Mouse (Mus musculus) hindbrain, embryonic 13.5 days (tissue): ENCODE measurements at regions not wholly inside any gene's neighbourhood (a gene's known extent, or its start where the extent isn't known, plus 50 kb on each side); places are given as distances from the start of the nearest gene placed in this dataset.

Experiments used
- ATAC-seq: fragments of 200-750 bp; cut with Nextera tagmentation; 2 replicates; pipeline ENCODE4 v1.8.0; 2017; ENCODE audit warnings: moderate TSS enrichment; ENCODE audit not compliant: low FRiP score
- H3K27ac ChIP-seq: fragments of 300-500 bp; sonication (generic); 2 replicates; pipeline ENCODE4 v1.5.1; 2015; ENCODE audit warnings: inconsistent platforms, mild to moderate bottlenecking, moderate library complexity
- H3K27me3 ChIP-seq: fragments of 300-500 bp; sonication (generic); 2 replicates; pipeline ENCODE4 v1.6.1; 2015; ENCODE audit warnings: mild to moderate bottlenecking, inconsistent platforms
- H3K36me3 ChIP-seq: fragments of 300-500 bp; sonication (generic); 2 replicates; pipeline ENCODE4 v1.6.1; 2015; ENCODE audit warnings: mild to moderate bottlenecking, inconsistent platforms
- H3K4me1 ChIP-seq: fragments of 300-500 bp; sonication (generic); replicated peaks from 2 replicates; pipeline ENCODE4 v1.6.1; 2015; ENCODE audit warnings: inconsistent platforms
- H3K4me2 ChIP-seq: fragments of 300-500 bp; sonication (generic); 2 replicates; pipeline ENCODE4 v1.6.1; 2015; ENCODE audit warnings: inconsistent platforms, mild to moderate bottlenecking, moderate library complexity
- H3K4me3 ChIP-seq: fragments of 300-500 bp; sonication (generic); 2 replicates; pipeline ENCODE4 v1.5.1; 2015; ENCODE audit warnings: mild to moderate bottlenecking, inconsistent platforms
- H3K9ac ChIP-seq: fragments of 300-500 bp; sonication (generic); 2 replicates; pipeline ENCODE4 v1.6.1; 2015; ENCODE audit warnings: mild to moderate bottlenecking, inconsistent platforms
- H3K9me3 ChIP-seq: fragments of 300-500 bp; sonication (generic); 2 replicates; pipeline ENCODE4 v1.6.1; 2016; ENCODE audit warnings: inconsistent platforms
- WGBS: fragments of 180-500 bp; shearing (Covaris S2); methylation state at CpG from one replicate; pipeline ENCODE4 v1.1.7; 2015; 5-methylcytosine and 5-hydroxymethylcytosine counted together

DNA sequence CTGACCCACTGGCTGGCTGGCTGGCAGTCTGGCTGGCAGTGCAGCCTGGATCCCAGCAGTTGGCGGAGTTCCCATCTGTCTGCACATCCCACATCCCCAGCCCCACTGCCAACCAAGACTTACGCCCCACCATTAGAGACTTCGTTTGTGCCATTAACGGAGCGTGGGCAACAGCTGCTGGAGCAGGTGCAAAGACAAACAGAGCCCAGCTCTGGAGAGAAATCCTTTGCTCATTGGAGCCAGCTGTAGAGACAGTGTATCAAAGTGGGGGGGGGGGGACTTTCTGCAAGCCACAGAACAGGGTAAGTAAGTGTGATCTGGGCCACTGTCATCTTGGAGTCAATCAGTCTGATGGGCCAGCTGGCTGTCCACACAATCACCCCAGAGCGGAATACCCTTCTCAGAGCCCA lies 52.3 kb downstream of the Rplp1 start:
- ATAC-seq = peak; percentile 78
- Histone ChIP-seq H3K4me2 (no peak overlapping the region), H3K4me3 (no peak overlapping the region), H3K4me1 (peaks cover 13% of the 10 kb centered on the region), H3K36me3 (no peaks in the 10 kb centered on the region), H3K27me3 (no peaks in the 10 kb centered on the region), H3K27ac (peak overlapping the region; percentile 44; the same call in 1 of the 2 replicates), H3K9me3 (no peaks in the 10 kb centered on the region), H3K9ac (no peak overlapping the region)
- 59% methylated on average over 6 of the region's 6 CpGs for WGBS

- no peaks in the 10 kb centered on the region for H3K9me3 ChIP-seq
- no peak overlapping the region for H3K27ac ChIP-seq
- H3K4me2 ChIP-seq = no peak overlapping the region
- ATAC-seq = no peak
- H3K36me3 ChIP-seq = no peaks in the 10 kb centered on the region
- H3K4me3 ChIP-seq = no peak overlapping the region
- H3K4me1 ChIP-seq = peaks cover 17% of the 10 kb centered on the region
- no peak overlapping the region for H3K9ac ChIP-seq
- no peaks in the 10 kb centered on the region for H3K27me3 ChIP-seq
- 24% methylated on average over 2 of the region's 2 CpGs for WGBS
Measured at GRCm38 (mm10) chr9:61860147-61860546, 54.2 kb downstream of the Rplp1 start.

DNA sequence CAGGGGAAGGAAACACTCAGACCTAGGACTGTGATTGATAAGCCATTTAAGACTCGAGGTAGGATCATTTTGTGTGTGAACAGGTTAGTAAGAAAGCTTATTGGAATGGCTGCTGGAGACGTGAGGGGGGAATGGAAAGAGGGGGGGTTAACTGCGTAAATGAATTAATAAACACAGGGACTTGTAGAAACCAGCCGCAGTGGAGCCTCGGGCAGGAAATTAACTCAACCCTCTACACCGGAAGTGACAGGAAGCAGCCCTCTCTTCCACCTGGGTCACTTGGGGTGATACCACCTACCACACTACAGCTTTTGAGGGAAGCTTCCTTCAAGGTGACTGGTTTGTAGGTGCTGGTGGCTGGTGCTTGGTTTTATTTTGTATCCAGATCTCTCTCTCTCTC lies 54.9 kb downstream of the Rplp1 start:
- ATAC-seq = no peak
- 39% methylated on average over 6 of the region's 6 CpGs for WGBS
- no peaks in the 10 kb centered on the region for H3K36me3 ChIP-seq

GRCm38 (mm10) chr9:61857817-61858216 lies 56.5 kb downstream of the Rplp1 start:
- no peak overlapping the region for H3K9ac ChIP-seq
- peaks cover 17% of the 10 kb centered on the region for H3K4me1 ChIP-seq
- H3K27ac ChIP-seq = no peak overlapping the region
- no peak for ATAC-seq
- H3K27me3 ChIP-seq = no peaks in the 10 kb centered on the region
- 94% methylated on average over 6 of the region's 6 CpGs for WGBS
- H3K36me3 ChIP-seq = no peaks in the 10 kb centered on the region
- no peaks in the 10 kb centered on the region for H3K9me3 ChIP-seq
- H3K4me3 ChIP-seq = no peak overlapping the region
- H3K4me2 ChIP-seq = no peak overlapping the region

More for the DNA sequence above, 54.9 kb downstream of the Rplp1 start:
- H3K4me2 ChIP-seq = no peak overlapping the region
- no peaks in the 10 kb centered on the region for H3K9me3 ChIP-seq
- H3K27me3 ChIP-seq = no peaks in the 10 kb centered on the region
- no peak overlapping the region for H3K27ac ChIP-seq
- peaks cover 17% of the 10 kb centered on the region for H3K4me1 ChIP-seq
- no peak overlapping the region for H3K9ac ChIP-seq
- no peak overlapping the region for H3K4me3 ChIP-seq

GRCm38 (mm10) chr9:61856686-61857085 lies 57.7 kb downstream of the Rplp1 start:
- 86% methylated on average over 1 of the region's 1 CpGs for WGBS
- H3K9me3 ChIP-seq = no peaks in the 10 kb centered on the region
- H3K4me1 ChIP-seq = peaks cover 9% of the 10 kb centered on the region; the same call in 1 of the 2 replicates
- no peak for ATAC-seq
- H3K27ac ChIP-seq = no peak overlapping the region
- H3K4me3 ChIP-seq = no peak overlapping the region
- no peak overlapping the region for H3K4me2 ChIP-seq
- no peaks in the 10 kb centered on the region for H3K36me3 ChIP-seq
- no peaks in the 10 kb centered on the region for H3K27me3 ChIP-seq
- H3K9ac ChIP-seq = no peak overlapping the region

DNA sequence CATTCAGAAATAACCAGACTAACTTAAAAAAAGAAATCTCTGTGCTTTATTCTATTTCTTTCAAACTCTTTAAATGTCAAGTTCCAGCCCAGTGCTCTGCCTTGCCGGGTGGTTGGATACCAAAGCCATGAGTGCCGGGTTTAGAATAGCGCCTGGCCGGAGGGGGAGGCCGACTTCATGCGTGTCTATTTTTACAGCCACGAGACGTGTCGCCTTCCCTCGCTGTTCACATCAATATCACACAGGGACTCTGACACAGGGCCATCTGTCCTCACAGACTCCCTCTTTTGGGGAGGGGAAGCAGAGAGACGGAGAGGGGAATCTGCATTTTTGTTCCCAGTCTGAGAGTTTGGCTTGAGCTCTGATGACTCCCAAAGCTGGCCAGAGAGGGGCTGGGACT lies 58.7 kb downstream of the Rplp1 start:
- no peak for ATAC-seq
- H3K9ac ChIP-seq = no peak overlapping the region
- peaks cover 9% of the 10 kb centered on the region; the same call in 1 of the 2 replicates for H3K4me1 ChIP-seq
- H3K36me3 ChIP-seq = no peaks in the 10 kb centered on the region
- 63% methylated on average over 11 of the region's 11 CpGs for WGBS
- no peaks in the 10 kb centered on the region for H3K9me3 ChIP-seq
- H3K27ac ChIP-seq = no peak overlapping the region
- no peaks in the 10 kb centered on the region for H3K27me3 ChIP-seq
- H3K4me3 ChIP-seq = no peak overlapping the region
- H3K4me2 ChIP-seq = no peak overlapping the region

GRCm38 (mm10) chr9:61853841-61854240 lies 60.5 kb downstream of the Rplp1 start:
- WGBS = 73% methylated on average over 4 of the region's 4 CpGs

GRCm38 (mm10) chr9:61851331-61851730 lies 63.0 kb downstream of the Rplp1 start:
- Histone ChIP-seq H3K36me3 (no peaks in the 10 kb centered on the region), H3K4me1 (0 out of 2 replicates have a peak, but pooled peaks cover 4% of the 10 kb centered on the region), H3K4me2 (no peak overlapping the region), H3K9ac (no peak overlapping the region), H3K27me3 (no peaks in the 10 kb centered on the region), H3K4me3 (no peak overlapping the region), H3K27ac (no peak overlapping the region), H3K9me3 (no peaks in the 10 kb centered on the region)
- 100% methylated on average over 3 of the region's 3 CpGs for WGBS
- no peak for ATAC-seq

More at GRCm38 (mm10) chr9:61853841-61854240, 60.5 kb downstream of the Rplp1 start:
- no peak overlapping the region for H3K9ac ChIP-seq
- no peak overlapping the region for H3K27ac ChIP-seq
- H3K4me1 ChIP-seq = 0 out of 2 replicates have a peak, but pooled peaks cover 4% of the 10 kb centered on the region
- no peaks in the 10 kb centered on the region for H3K27me3 ChIP-seq
- H3K36me3 ChIP-seq = no peaks in the 10 kb centered on the region
- H3K9me3 ChIP-seq = no peaks in the 10 kb centered on the region
- ATAC-seq = no peak
- no peak overlapping the region for H3K4me2 ChIP-seq
- no peak overlapping the region for H3K4me3 ChIP-seq

DNA sequence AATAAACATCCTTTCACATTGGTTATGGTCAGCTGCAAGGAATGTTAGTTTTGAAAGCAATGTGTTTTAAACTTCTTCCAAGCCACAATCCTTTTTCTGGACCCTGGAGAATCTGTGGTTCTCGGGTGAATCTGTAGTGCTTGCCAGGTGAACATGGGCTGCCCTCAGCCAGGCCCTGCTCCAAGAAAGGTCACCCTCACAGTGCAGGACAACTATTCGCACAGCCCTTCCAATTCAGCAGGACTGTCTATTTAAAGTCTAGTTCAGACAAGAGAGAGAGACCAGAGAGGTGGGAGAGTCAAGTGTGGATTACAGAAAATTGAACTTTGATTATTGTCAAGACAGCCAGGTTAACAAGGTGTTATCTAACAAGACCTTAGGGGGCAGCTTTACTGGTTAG lies 65.9 kb downstream of the Rplp1 start:
- H3K9me3 ChIP-seq = no peaks in the 10 kb centered on the region
- no peaks in the 10 kb centered on the region for H3K36me3 ChIP-seq
- no peak for ATAC-seq
- 80% methylated on average over 2 of the region's 2 CpGs for WGBS
- no peaks in the 10 kb centered on the region for H3K27me3 ChIP-seq
- no peak overlapping the region for H3K9ac ChIP-seq
- no peak overlapping the region for H3K4me3 ChIP-seq
- no peaks in the 10 kb centered on the region for H3K4me1 ChIP-seq
- no peak overlapping the region for H3K4me2 ChIP-seq
- H3K27ac ChIP-seq = no peak overlapping the region

DNA sequence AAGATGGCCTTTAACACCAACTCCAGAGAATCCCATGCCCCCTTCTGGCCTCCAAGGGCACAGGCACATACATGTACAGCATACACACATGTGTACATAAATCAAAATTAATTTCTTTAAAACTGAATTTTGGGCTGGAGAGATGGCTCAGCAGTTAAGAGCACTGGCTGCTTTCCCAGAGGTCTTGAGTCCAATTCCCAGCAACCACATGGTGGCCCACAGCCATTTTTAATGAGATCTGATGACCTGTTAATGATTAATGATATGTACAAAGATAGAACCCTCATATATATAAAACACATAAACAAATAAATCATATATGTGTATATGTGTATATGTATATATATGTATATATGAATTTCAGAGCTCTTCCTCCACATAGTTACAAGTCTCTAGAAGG lies 66.8 kb downstream of the Rplp1 start:
- no peaks in the 10 kb centered on the region for H3K36me3 ChIP-seq
- no peak overlapping the region for H3K27ac ChIP-seq
- H3K9me3 ChIP-seq = no peaks in the 10 kb centered on the region
- no peak overlapping the region for H3K4me3 ChIP-seq
- H3K9ac ChIP-seq = no peak overlapping the region
- no peaks in the 10 kb centered on the region for H3K27me3 ChIP-seq
- H3K4me1 ChIP-seq = no peaks in the 10 kb centered on the region
- no peak overlapping the region for H3K4me2 ChIP-seq
- ATAC-seq = no peak

GRCm38 (mm10) chr9:61844645-61845044 lies 69.7 kb downstream of the Rplp1 start:
- Histone ChIP-seq H3K9me3 (no peaks in the 10 kb centered on the region), H3K4me2 (no peak overlapping the region), H3K4me1 (no peaks in the 10 kb centered on the region), H3K27ac (no peak overlapping the region), H3K36me3 (no peaks in the 10 kb centered on the region), H3K4me3 (no peak overlapping the region), H3K27me3 (no peaks in the 10 kb centered on the region), H3K9ac (no peak overlapping the region)
- whole genome bisulfite sequencing = 87% methylated on average over 5 of the region's 5 CpGs
- no peak for ATAC-seq

- H3K4me3 ChIP-seq = no peak overlapping the region
- no peak overlapping the region for H3K27ac ChIP-seq
- WGBS = 68% methylated on average over 8 of the region's 8 CpGs
- no peaks in the 10 kb centered on the region for H3K36me3 ChIP-seq
- no peaks in the 10 kb centered on the region for H3K9me3 ChIP-seq
- ATAC-seq = no peak
- no peak overlapping the region for H3K4me2 ChIP-seq
- H3K27me3 ChIP-seq = no peaks in the 10 kb centered on the region
- no peak overlapping the region for H3K9ac ChIP-seq
- H3K4me1 ChIP-seq = no peaks in the 10 kb centered on the region
Measured at GRCm38 (mm10) chr9:61844141-61844540, 70.2 kb downstream of the Rplp1 start.

GRCm38 (mm10) chr9:61843513-61843912 lies 70.8 kb downstream of the Rplp1 start:
- no peak overlapping the region for H3K27ac ChIP-seq

More at GRCm38 (mm10) chr9:61843513-61843912, 70.8 kb downstream of the Rplp1 start:
- Histone ChIP-seq H3K27me3 (no peaks in the 10 kb centered on the region), H3K4me1 (no peaks in the 10 kb centered on the region), H3K36me3 (no peaks in the 10 kb centered on the region), H3K9ac (no peak overlapping the region), H3K9me3 (no peaks in the 10 kb centered on the region), H3K4me3 (no peak overlapping the region), H3K4me2 (no peak overlapping the region)
- WGBS = 82% methylated on average over 8 of the region's 8 CpGs
- no peak for ATAC-seq
